Mouse (Mus musculus) heart, adult 9 months (tissue): ENCODE results near the gene Immp1l.

Experiments used
- DNase-seq, 2 experiments: peaks; one replicate each; pipeline ENCODE4 v3.0.0; 2022; ENCODE audit warnings: low spot score in 2 of 2

Gene Immp1l

DNA sequence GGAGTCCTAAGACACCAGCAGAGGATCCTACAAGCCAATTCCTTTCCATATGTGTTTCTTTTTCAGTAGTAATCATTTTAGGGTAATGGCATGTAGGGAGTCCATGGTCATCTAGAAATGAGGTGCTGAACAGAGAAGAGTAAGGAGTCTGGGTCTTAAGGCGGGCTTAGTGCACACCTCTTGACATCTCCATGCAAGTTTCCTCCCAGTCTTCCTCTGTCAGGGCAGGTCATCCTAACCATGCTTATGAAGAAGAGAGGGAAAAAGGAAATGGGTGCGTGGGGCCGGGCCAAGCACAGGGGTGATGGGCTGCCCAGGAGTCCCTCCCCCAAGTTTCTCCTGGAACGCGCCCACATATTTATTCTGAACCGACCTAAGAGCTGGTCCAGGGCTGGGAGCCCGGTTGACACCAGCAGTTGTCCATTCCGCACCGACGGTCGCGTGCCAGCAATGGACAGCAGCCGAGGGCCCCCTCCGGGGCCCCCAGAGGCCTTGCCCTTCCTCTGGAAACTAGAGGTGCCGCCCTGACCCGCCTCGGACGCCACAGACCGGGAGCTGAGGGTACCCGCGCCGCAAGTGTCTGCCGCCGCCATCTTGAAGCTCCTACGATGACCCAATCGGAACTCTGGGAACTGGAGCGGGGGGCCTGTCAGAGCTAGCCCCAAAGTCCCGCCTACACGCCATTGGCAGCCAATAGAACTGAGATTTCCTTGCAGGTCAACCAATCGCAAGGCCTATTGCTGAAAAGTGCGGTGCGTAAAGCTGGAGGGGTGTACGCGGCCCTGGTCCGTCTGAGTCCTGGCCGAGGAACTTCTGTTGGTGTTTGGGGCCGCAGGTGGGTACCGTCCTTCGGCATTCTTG lies at the start of gene Immp1l, which contains the start of gene Elp4:
TSS of gene Immp1l (plus strand) at position 743 of the 861 bp plus-strand sequence.
TSS of gene Elp4 (minus strand) at position 669 of the 861 bp plus-strand sequence.
- peak; percentile 98 for DNase-seq

DNA sequence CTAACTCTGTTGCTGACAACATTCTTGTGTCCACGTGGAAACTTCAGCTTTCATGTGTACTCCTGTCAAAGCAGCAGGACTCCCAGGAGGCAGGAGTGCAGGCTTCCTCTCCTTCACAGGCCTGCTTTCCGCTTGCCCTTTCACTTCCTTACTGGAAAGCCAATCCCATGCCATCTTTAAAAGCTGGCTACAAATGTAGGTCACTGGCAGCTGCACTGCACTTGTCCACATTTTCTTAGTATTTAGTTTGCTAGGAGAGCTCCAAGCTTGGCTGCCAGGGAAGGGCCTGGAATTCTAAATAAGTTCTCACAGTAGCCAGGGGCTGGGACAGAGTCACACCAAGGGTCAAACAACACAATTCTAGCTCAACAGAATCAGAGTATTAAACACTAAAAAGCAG lies 49.7 kb upstream of the Immp1l start:
- DNase-seq: peak; percentile 13 to 27

DNA sequence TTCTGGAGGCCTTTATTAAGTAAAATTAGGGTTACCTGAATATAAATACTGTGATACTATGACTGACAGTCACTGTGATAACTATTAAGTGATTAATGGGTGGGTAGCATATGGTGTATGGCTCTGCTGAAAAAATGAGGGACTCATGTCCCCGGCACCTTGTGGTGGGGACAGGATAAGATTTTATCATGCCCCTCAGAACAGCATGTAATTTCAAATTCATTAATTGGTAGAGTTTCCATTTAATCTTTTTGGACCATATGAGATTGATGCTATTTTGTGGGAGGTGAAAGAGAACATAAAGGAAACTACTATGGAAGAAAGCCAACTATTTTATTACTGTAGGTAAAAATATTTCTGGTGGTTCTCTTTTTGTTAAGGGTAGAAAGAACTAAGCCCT lies 31.0 kb upstream of the Immp1l start:
- DNase-seq: no peak

DNA sequence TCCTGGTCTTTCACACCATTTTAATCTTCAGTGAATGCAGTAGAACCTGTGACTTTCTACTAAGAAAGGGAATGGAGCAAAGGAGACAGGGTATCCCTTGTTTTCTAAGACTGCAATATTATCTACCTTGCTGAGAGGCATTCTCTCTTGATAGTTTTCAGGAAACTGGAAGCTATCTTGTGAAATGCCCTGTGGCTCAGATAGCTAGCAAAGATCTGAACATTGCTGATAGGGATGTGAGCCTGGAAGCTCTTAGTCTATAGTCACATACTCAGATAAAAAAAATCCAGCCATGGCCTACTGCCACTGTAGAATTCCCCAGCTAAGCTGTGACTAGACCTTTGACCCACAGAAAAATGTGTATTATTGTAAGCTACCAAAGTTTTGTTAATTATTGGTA lies 13.6 kb upstream of the Immp1l start:
- no peak for DNase-seq

DNA sequence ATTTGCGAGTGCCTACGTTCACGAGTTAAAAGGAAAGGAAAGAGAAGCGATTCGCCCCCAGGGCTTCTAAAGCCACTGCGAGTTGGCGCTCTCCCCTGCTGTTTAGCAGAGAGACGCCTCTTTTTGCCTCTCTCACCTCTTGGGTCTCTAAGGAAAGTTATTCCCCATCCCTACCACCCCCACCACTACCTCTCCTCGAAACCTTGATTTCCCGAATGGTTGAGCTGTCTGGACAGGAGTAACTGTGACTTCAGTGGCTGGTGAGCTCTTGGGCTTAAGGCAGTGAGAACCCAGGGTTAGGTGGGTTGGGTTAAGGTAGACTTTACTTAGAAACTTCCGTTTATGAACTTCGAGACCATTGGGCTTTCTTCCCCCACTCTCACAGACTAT lies 314 bp downstream of the Immp1l start:
- no peak for DNase-seq

DNA sequence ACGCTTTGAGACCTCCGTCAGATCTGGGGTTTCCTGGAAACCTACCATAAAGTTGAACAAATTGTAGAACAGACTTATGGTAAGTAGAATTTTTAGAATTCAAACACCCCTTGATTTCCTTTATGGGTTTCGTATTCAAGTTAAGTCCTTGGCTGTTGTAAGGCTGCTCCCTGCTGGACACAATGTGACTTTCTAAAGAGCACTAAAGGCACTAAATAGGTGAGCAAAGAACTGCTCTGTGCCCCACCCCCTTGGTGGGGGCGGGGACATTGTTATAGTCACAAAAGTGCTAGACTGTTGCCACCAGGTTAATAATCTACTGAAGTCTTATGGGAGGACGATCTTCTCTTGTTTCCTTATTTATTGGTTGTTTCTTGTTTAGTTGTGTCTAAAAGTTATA lies 3.9 kb downstream of the Immp1l start:
- no peak for DNase-seq

DNA sequence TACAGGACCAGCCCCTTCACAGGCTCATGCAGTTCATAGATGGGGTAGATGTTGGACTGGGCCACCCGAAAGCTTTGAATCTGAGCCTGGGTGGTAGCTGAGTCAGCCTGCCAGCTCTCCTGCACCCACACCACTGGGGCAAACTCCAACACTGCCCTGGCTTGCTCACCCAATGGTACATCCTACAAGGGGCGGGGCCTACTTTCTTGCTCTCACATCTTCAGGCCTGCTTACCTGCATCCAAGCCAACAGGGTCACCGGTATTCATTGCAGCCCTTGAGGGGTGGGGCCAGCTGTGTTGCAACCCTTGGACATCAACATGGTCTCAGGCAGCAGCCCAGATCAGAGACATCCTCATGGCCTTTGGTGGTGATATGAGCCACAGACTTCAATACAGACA lies 6.2 kb downstream of the Immp1l start:
- no peak for DNase-seq

DNA sequence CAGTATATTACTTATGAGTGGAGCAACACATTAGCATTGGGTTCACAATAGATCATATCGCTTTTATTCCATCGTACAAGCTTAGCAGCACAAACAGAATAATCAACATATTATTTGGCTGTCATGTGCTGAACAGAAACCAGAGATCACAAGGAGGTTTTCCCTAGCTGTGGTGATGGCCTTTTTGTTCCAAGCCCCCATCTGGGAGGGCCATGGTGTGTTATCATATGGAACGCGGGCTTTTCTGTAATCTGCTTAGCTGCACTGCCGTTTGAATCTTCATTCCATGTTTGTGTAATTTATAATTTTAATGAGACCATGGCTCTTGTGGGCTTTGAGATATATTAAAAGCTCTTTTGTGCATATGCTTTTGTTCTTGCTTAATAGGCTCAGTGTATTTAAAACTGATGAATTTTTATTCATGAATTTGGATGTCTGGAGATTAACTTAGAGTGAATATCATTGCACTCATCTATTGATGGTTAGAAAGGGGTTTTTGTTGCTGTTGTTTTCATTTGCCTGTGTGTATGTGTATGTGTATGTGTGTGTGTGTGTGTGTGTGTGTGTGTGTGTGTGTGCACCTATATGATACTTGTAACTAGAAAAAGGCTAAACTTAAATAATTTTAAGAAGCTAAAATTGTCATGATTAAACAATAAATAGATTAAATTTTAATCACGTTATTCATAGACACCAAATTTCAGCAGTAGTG lies 9.4 kb downstream of the Immp1l start:
- no peak for DNase-seq

DNA sequence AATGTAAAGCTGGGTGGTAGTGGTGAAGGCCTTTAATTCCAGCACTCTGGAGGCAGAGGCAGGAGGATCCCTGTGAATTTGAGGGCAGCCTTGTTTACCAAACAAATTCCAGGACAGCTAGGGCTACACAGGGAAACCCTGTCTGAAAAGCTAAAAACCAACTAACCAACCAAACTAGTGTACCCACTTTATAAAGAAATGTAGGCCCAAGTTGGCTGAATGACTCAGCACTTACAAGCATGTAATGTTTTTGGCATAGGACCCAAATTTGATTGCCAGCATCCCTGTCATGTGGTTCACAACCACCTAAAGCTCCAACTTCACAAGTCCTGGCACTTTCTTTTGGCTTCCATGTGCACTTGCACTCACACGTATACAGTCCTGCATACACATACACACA lies 12.2 kb downstream of the Immp1l start:
- DNase-seq: peak in 1 of 2 experiments; percentile 7

DNA sequence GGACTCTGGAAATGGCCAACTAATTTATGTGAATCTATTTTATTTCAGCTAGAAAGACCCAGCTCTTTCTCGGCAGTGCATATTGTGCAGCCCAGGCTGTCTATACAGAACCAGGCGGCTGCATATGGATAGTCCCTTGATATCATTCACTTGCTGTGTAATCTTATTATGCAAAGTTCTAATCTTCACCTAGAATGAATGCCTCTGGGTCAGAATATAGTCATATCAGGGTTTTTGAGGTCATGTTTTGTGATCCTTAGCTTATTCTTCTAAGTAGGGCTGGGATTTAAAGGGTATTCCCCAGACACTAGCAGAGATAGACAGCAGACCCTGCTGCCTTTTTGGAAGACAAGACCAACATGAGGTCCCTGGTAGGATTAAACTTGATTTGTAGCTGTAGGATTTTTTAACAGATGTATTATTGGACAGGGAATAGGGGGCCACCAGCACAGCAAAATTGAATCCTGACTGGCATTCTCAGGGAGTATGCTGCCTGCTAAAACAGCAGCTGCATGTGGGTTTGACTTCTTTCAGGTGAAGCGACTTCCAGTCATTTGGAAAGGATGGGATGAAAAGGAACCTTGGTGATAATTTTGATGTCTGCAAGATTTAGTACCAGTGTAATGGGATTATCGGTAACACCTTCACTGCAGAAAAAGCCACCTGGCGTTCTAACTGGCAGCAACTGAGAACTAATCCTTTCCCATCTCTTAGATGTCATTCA lies 13.3 kb downstream of the Immp1l start:
- DNase-seq: no peak

DNA sequence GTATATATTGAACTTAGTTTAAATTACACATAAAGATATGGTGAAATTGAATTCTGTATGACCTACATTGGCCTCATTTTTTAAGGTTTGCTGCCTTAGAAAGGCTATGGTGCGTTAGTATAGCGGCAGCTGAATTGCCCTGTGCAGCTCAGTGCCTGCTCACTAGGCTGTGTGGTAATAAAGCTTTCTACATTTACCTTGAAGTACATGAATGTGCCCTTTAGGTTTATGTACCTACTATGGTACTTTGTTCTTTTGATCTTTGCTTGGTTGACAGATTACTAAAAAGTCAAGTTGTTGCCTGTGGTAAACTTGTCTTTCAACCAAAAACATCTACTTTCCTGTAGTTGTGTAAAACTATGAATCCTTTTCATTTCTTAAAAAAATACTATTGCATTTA lies 45.7 kb downstream of the Immp1l start:
- no peak for DNase-seq

DNA sequence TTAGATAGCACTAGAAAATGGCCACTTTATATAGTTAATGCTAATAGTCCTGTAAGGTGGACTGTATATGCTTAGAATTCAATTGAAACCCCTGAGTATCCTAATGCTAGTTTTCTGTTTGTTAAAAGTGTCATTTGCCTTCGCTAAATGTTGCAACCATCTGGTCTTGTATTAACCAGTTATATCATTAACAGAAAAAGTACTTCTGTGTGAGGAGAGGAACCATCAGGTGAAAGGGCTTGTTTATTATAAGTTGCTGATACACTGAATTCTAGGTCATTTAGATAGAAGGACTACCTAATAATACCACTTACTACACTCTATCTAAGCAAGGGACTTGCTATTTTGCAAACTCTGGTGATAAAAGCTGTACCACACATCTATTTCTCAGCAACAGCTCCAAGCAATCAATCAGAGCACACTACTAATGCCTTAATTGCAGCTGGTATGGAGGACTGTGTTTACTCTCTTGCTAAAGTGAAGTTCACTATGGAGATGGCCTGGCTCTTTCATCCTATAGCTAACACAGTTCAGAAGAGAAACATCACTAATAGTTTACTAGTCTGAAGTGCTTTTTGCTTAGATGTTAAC lies 47.0 kb downstream of the Immp1l start:
- DNase-seq: no peak

DNA sequence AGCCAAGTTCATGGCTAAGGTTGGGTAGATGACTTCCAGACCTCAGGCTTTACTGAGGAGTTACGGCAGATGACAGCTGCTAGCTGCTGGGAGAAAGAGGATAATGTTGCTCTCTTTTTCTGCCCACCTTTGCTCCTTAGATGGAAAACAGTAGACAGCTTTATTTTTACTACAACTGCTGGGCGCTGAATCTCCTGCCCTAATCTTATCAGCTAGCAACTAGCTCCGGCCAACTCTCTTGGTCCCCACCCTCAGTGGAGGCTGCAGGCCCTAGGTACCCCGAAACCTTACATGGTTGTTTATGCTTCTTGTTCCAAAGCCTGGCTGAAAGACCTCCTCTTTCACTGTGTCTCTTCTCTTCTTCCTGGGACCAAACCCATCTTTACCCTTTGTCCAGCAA lies 49.4 kb downstream of the Immp1l start:
- DNase-seq: no peak

DNA sequence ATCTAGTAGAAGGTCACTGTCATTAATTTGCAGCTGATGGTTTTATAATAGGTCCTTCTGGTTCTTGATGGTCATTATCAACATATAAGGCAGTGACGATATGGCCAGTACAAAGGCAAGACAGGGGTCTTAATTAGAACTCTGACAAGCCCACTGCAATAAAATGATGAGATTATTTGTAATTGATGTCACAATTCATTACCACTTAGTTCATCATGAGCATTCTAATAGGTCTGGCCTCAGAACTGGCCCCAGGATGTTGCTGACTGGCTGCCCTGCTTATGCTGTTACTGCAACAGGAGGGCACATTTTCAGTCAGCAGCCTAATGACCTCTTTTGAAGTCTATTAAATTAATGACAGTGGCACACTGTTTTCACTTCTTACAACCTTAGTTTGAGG lies 59.0 kb downstream of the Immp1l start:
- no peak for DNase-seq

DNA sequence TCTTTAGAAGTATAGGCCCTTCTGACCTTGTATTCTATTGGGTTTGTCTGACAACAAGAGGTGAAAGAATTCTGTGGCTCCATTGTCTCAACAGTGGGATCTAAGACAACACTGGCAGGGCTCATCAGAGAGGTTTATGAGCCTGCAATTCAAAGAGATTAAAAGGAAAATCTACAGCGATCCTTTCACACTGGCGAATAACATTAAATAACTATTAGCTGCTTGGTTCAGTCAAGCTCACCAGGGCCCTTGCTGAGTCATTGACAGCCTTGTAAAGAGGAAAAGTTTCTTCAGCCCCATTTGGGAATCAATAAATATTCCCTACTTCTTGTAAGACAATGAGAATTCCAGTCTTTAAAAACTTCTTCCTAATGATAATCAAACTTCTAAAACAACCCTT lies 69.5 kb downstream of the Immp1l start:
- no peak for DNase-seq

DNA sequence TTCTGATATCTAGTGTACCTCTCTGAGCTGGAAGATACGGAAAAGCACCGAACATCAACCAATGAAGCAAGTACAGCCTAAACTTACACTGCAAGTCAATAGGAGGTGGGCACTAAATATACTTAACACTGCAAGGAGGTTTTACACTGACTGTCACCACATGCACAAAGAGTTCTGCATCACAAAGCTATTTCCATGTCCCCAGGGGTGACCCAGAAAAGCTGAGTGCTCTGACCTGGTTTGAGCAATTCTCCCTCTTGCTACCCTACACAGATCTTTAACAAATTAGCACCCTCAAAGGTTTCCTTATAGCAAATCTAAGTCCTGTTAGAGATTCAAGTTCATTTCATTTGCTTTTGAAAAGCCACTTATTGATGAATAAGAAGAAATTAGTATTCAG lies 73.6 kb downstream of the Immp1l start:
- DNase-seq: no peak

DNA sequence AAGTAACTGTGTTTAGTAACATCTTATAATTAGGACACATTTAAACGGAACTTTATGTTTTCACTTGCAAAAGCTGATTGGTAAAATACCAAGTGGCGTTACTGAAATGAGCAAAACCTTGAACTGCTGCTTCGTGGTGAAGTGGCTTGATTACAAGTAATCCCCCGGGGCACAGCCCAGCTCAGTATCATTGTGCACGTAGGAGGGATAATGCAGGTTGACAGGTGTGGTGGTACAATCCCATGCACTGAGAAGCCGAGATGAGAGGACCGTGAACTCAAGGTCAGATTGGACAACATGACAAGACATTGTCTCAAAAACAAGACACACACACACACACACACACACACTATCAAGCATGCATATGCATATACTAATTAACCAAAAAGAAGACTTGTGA lies 80.8 kb downstream of the Immp1l start:
- DNase-seq: no peak

DNA sequence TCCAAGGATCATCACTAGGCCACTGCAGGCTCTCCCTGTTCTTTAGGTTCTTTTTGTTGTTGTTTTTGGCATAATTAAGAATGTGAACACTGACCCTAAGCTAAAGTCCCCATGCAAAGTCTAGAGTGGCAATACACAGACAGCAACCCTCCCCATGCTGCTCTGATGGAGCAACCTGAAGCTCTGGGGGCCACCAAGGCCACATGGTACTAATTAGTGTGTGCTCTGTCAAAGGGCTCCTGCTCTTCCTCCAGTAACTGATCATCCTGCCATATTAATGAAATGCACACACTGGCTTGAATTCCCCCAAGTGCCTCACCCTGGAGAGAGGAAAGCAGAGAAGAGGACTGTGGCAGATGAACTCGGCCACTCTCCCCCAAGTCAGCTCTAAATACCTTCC lies 82.7 kb downstream of the Immp1l start:
- no peak for DNase-seq

DNA sequence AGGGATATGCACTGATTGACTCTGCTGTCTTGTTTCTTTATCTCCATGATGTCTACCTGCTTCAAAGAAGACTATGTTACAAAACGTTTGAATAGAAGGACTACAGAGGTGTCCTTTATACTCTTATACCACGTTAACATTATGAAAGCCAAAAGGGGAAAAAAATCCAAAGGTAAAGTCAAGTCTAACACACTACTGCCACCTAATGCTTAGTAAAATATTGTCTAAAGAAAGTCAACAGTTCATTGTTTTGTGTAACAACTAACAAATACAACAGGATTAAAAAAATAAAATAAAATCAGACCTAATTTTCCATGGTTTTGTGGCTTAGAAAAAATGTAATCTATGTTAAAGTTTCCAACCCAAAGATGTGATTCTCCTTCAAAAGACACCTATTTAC lies 83.6 kb downstream of the Immp1l start:
- no peak for DNase-seq

DNA sequence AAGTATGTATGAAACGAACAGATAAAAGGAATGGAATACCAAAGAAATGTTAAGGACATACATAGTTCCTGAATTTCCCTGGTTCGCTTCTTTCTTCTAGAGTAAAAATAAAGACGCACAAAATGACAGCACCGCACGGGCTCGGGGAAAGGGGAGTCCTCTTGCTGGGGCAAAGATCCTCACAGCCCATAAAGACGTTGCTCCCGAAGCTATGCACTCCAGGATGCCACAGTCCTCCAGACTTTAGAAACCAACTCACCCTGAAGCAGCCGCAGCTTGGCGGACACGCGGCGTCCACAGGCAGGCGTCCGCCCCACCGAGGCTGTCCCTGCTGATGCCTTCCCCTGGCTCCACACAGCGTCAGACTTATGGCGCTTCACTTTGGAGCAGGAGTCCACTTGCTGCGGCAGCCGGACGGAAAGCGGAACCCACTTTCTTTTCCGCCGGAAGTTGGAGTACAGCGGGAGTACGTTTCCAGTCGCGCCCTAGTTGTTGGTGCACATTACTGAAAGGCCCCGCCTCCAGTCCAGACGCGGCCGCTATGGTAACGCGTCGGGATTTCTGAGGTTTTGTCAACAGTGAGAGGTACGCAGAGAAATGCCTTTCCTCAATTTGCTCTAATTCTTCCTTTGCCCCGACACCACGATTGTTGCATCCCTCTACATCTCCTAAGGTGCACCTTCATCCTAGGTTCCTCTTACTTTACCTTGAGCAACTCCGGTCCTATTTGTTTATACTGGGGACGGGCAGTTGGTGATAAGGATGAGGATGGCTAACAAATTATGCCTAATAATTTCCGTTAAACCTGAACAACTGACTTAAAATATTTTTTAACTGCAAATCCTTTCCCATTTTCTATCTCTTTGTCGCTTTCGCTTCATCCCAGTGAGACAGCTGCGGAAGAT lies 98.6 kb downstream of the Immp1l start, which contains the start of gene Dnajc24:
TSS of gene Dnajc24 (minus strand) at position 715 of the 905 bp plus-strand sequence.
- DNase-seq: peak; percentile 77 to 88

DNA sequence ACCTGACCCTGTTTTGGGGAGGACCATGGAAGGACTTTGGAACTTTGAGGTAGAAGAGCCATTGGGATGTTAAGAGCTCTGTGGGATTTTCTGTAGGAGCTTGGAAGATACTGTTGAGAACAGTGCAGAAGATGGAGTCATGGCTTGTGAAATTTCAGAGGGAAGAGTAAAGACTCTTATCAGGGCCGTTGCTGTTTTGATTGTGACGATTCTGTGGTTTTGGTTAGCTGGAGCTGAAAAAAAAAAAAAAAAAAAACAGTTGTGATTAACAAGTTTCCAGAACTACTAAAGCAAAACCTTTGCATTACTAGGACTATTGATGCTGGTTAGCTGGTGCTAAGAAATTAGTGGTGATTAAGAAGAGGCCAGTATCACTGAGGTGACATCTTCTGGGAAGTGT lies 104.0 kb downstream of the Immp1l start:
- no peak for DNase-seq
